Mouse (Mus musculus) heart, embryonic 15.5 days (tissue): ENCODE measurements around the gene Baiap3. TPM values are rescaled to one million over a fixed set of nuclear protein-coding genes. Genes with fewer than 3 reads are reported as not detected.

Experiments used
- ATAC-seq: fragments of 200-750 bp; cut with Nextera tagmentation; replicated peaks from 2 replicates; pipeline ENCODE4 v1.8.0; 2017; ENCODE audit warnings: low read depth, moderate TSS enrichment; ENCODE audit not compliant: insufficient number of reproducible peaks, insufficient read depth, low FRiP score
- H3K27ac ChIP-seq: fragments of 300-500 bp; sonication (generic); 2 replicates; pipeline ENCODE4 v1.5.1; 2015; ENCODE audit warnings: mild to moderate bottlenecking, inconsistent platforms
- H3K27me3 ChIP-seq: fragments of 300-500 bp; sonication (generic); 2 replicates; pipeline ENCODE4 v1.6.1; 2015; ENCODE audit warnings: inconsistent platforms
- H3K36me3 ChIP-seq: fragments of 300-500 bp; sonication (generic); 2 replicates; pipeline ENCODE4 v1.6.1; 2015; ENCODE audit warnings: mild to moderate bottlenecking, inconsistent platforms
- H3K4me1 ChIP-seq: fragments of 300-500 bp; sonication (generic); replicated peaks from 2 replicates; pipeline ENCODE4 v1.6.1; 2015; ENCODE audit warnings: inconsistent platforms
- H3K4me2 ChIP-seq: fragments of 300-500 bp; sonication (generic); 2 replicates; pipeline ENCODE4 v1.6.1; 2015; ENCODE audit warnings: inconsistent platforms, mild to moderate bottlenecking, moderate library complexity
- H3K4me3 ChIP-seq: fragments of 300-500 bp; sonication (generic); 2 replicates; pipeline ENCODE4 v1.5.1; 2015; ENCODE audit warnings: mild to moderate bottlenecking, inconsistent platforms
- H3K9ac ChIP-seq: fragments of 300-500 bp; sonication (generic); 2 replicates; pipeline ENCODE4 v1.6.1; 2015; ENCODE audit warnings: mild to moderate bottlenecking, inconsistent platforms
- H3K9me3 ChIP-seq: fragments of 300-500 bp; sonication (generic); replicated peaks from 2 replicates; pipeline ENCODE4 v1.6.1; 2016; ENCODE audit warnings: inconsistent platforms
- WGBS: fragments of 180-500 bp; shearing (Covaris S2); methylation state at CpG from one replicate; pipeline ENCODE4 v1.1.7; 2015; ENCODE audit warnings: mixed read lengths; 5-methylcytosine and 5-hydroxymethylcytosine counted together
- polyA plus RNA-seq: library from polyadenylated mRNA; unstranded; fragments of >200 nt; fragmentation: Nextera tagmentation; extraction: Ambion mirVana; gene quantifications from 2 replicates; pipeline ENCODE4 v1.2.1, GENCODE M21; 2015

Gene Baiap3
- polyA plus RNA-seq, 1 experiment from 2014 or later = 0.34 TPM

DNA sequence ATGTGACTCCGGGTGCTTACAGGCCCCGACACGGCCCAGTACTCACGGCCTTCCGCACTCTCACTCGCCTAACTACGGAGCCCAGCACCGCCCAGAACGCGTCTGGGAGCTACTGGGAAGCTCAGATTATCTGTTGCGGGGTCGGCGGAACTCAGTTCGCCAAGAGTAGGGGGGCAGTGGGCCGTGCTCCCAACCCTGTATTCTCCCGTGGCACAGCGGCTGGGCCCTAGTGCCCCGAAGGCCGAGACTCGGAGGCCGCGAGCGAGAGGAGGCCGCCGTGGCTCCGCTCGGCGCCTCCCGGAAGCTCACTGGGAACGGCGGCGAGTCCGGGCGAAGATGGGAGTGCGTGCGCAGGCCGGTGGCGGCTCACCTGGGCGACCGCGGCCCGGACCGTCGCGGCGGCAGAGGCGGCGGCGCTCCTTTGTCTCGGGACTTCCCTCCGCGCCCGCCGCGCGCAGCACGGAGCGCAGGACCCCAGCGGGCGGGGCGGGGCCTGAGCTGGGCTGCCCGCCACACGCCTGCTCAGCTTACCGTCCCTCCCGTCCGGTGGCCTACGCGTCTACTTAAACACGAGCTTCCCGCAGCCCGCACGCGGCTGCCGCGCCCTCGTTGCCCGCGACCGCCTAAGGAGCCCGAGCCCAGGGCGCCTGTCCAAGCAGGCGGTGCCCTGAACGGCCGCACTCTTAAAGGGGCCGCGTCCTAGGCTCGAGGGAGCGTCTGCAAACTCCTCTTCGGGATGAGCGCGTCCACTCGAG, 17.0 kb upstream of the Baiap3 start:
- H3K4me3 ChIP-seq = peak overlapping the region; percentile 75
- H3K4me2 ChIP-seq = peak overlapping the region; percentile 85
- H3K27me3 ChIP-seq = no peaks in the 10 kb centered on the region
- peaks cover 34% of the 10 kb centered on the region for H3K4me1 ChIP-seq
- peak overlapping the region; percentile 94 for H3K9ac ChIP-seq
- peak; percentile 88 for ATAC-seq
- H3K9me3 ChIP-seq = no peaks in the 10 kb centered on the region
- peaks cover 14% of the 10 kb centered on the region for H3K36me3 ChIP-seq
- WGBS = under 1% methylated on average over 77 of the region's 92 CpGs
- H3K27ac ChIP-seq = peak overlapping the region; percentile 98

- 2% methylated on average over 10 of the region's 10 CpGs for WGBS
- peaks cover 22% of the 10 kb centered on the region for H3K36me3 ChIP-seq
- H3K9ac ChIP-seq = peak overlapping the region; percentile 94
- ATAC-seq = no peak
- peak overlapping the region; percentile 85 for H3K4me2 ChIP-seq
- H3K27ac ChIP-seq = peak overlapping the region; percentile 98
- no peaks in the 10 kb centered on the region for H3K9me3 ChIP-seq
- H3K4me1 ChIP-seq = peaks cover 34% of the 10 kb centered on the region
- H3K27me3 ChIP-seq = no peaks in the 10 kb centered on the region
- peak overlapping the region; percentile 75 for H3K4me3 ChIP-seq
Observed at GRCm38 (mm10) chr17:25272326-25272725, 16.2 kb upstream of the Baiap3 start.

GRCm38 (mm10) chr17:25270795-25271335, 14.7 kb upstream of the Baiap3 start:
- 59% methylated on average over 2 of the region's 2 CpGs for WGBS
- no peak overlapping the region for H3K9ac ChIP-seq
- H3K27me3 ChIP-seq = no peaks in the 10 kb centered on the region
- H3K4me3 ChIP-seq = peak overlapping the region; percentile 75; the same call in 1 of the 2 replicates
- peaks cover 37% of the 10 kb centered on the region for H3K36me3 ChIP-seq
- H3K4me2 ChIP-seq = peak overlapping the region; percentile 85
- peaks cover 34% of the 10 kb centered on the region for H3K4me1 ChIP-seq
- ATAC-seq = no peak
- H3K9me3 ChIP-seq = no peaks in the 10 kb centered on the region
- H3K27ac ChIP-seq = no peak overlapping the region

GRCm38 (mm10) chr17:25264453-25264852, 8.3 kb upstream of the Baiap3 start:
- Histone ChIP-seq H3K9me3 (no peaks in the 10 kb centered on the region), H3K9ac (no peak overlapping the region), H3K4me1 (peaks cover under 1% of the 10 kb centered on the region), H3K36me3 (peaks cover 80% of the 10 kb centered on the region), H3K4me2 (no peak overlapping the region), H3K4me3 (no peak overlapping the region), H3K27me3 (no peaks in the 10 kb centered on the region), H3K27ac (no peak overlapping the region)
- 53% methylated on average over 3 of the region's 3 CpGs for WGBS
- ATAC-seq = no peak

DNA sequence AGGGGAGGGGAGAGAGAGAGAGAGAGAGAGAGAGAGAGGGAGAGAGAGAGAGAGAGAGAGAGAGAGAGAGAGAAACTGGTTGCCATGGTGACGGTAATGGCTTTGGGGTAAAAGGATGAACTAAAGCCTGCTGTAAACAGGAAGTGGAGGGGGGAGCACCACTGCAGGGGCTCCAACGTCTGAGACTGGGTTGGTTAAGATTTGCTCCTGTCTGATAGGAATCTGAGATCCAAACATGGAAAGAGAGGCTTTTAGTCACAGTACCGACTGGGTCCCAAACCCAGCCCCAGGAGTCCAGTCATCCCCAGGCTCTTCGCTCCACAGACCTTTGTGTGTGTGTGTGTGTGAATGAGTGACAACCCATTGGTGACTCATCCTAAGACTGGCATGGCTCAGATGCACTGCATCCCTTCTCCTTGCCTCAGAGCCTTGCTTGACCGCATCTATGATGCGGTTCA, 1.7 kb upstream of the Baiap3 start:
- H3K9me3 ChIP-seq = no peaks in the 10 kb centered on the region
- H3K27ac ChIP-seq = no peak overlapping the region
- no peak for ATAC-seq
- H3K36me3 ChIP-seq = peaks cover 16% of the 10 kb centered on the region
- no peak overlapping the region for H3K4me2 ChIP-seq
- WGBS = 50% methylated on average over 6 of the region's 6 CpGs
- H3K4me3 ChIP-seq = no peak overlapping the region
- peaks cover 38% of the 10 kb centered on the region for H3K27me3 ChIP-seq
- peaks cover 13% of the 10 kb centered on the region for H3K4me1 ChIP-seq
- H3K9ac ChIP-seq = no peak overlapping the region

GRCm38 (mm10) chr17:25255110-25255509, 1.1 kb downstream of the Baiap3 start:
- 72% methylated on average over 2 of the region's 2 CpGs for WGBS
- Histone ChIP-seq H3K9ac (no peak overlapping the region), H3K4me3 (no peak overlapping the region), H3K9me3 (no peaks in the 10 kb centered on the region), H3K4me2 (no peak overlapping the region), H3K27ac (no peak overlapping the region), H3K27me3 (peaks cover 57% of the 10 kb centered on the region), H3K4me1 (peaks cover 13% of the 10 kb centered on the region), H3K36me3 (peaks cover 8% of the 10 kb centered on the region)
- ATAC-seq = no peak

- no peaks in the 10 kb centered on the region for H3K36me3 ChIP-seq
- H3K9ac ChIP-seq = no peak overlapping the region
- H3K9me3 ChIP-seq = no peaks in the 10 kb centered on the region
- no peak for ATAC-seq
- peaks cover 13% of the 10 kb centered on the region for H3K4me1 ChIP-seq
- H3K27me3 ChIP-seq = peaks cover 63% of the 10 kb centered on the region
- no peak overlapping the region for H3K4me3 ChIP-seq
- no peak overlapping the region for H3K4me2 ChIP-seq
- WGBS = 38% methylated on average over 10 of the region's 10 CpGs
- no peak overlapping the region for H3K27ac ChIP-seq
Observed at GRCm38 (mm10) chr17:25253760-25254159, 2.4 kb downstream of the Baiap3 start.

- H3K36me3 ChIP-seq = no peaks in the 10 kb centered on the region
- 37% methylated on average over 3 of the region's 3 CpGs for WGBS
- peaks cover 72% of the 10 kb centered on the region for H3K27me3 ChIP-seq
- H3K4me2 ChIP-seq = no peak overlapping the region
- ATAC-seq = no peak
- H3K9me3 ChIP-seq = no peaks in the 10 kb centered on the region
- no peak overlapping the region for H3K27ac ChIP-seq
- peaks cover 13% of the 10 kb centered on the region for H3K4me1 ChIP-seq
- no peak overlapping the region for H3K4me3 ChIP-seq
- H3K9ac ChIP-seq = no peak overlapping the region
Observed at GRCm38 (mm10) chr17:25252643-25253042, 3.5 kb downstream of the Baiap3 start.

DNA sequence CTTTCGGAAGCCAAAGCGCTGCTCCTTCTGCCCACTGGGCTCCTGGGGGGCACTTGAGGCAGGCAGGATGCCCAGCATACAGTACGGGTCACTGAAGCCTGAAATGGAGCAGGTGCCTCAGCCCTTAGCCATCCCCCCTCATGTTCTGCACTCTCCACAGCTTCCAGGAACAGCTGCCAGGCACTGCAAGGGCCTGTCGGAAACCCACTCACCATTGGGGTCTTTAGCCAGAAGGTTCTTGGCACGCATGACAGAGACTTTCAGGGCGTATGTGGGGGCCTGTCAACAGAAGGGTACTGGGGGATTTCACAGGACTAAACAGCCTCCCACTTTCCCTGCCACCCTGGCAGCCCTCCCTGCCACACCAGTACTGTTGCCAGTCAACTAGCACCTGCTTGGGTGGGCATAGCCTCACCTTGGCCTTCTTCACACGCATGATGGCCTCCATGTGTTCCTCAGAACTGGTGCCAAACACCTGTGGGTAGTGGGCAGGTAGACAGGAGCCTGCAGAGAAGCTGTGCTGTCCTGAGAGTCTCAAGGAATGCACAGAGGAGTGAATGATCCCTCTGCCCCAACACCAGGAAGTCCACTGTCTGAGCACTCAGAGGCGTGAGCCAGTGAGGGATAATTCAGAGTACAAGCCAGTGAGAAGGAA, 5.9 kb downstream of the Baiap3 start:
- ATAC-seq = no peak
- Histone ChIP-seq H3K4me2 (no peak overlapping the region), H3K36me3 (no peaks in the 10 kb centered on the region), H3K9me3 (no peaks in the 10 kb centered on the region), H3K4me1 (no peaks in the 10 kb centered on the region), H3K27me3 (peaks cover 60% of the 10 kb centered on the region), H3K27ac (no peak overlapping the region), H3K9ac (no peak overlapping the region), H3K4me3 (no peak overlapping the region)
- WGBS = 72% methylated on average over 8 of the region's 8 CpGs

- Histone ChIP-seq H3K27me3 (peaks cover 40% of the 10 kb centered on the region), H3K4me3 (no peak overlapping the region)
- 67% methylated on average over 18 of the region's 18 CpGs for WGBS
Observed at GRCm38 (mm10) chr17:25248033-25248750, 8.0 kb downstream of the Baiap3 start.

DNA sequence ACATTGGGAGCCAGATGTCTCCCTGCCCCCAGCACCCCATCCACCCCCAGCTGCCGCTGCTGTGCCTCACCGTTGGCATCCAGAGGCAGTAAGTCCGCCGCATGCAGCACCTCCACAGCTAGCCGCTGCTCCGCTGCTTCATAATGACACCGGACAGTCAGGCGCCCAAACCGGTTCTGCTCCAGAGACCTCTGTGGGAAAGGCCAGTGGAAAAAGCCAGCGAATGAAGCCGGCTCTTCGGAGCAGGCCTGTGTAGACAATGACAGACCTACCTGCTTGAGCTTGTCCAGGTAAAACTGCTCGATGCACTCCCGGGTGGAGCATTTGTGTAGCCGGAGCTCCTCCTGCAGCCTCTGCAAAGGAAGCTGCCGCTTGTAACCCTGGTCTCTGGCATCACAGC, 11.9 kb downstream of the Baiap3 start:
- ATAC-seq = no peak
- WGBS = 80% methylated on average over 16 of the region's 16 CpGs

More at GRCm38 (mm10) chr17:25248033-25248750, 8.0 kb downstream of the Baiap3 start:
- H3K4me2 ChIP-seq = no peak overlapping the region
- H3K36me3 ChIP-seq = peaks cover 2% of the 10 kb centered on the region; the same call in 1 of the 2 replicates
- ATAC-seq = no peak
- no peaks in the 10 kb centered on the region for H3K9me3 ChIP-seq
- H3K27ac ChIP-seq = no peak overlapping the region
- no peak overlapping the region for H3K9ac ChIP-seq
- H3K4me1 ChIP-seq = no peaks in the 10 kb centered on the region

More for the DNA sequence above, 11.9 kb downstream of the Baiap3 start:
- Histone ChIP-seq H3K27me3 (peaks cover 13% of the 10 kb centered on the region; the same call in 1 of the 2 replicates), H3K9me3 (no peaks in the 10 kb centered on the region), H3K9ac (no peak overlapping the region), H3K36me3 (peaks cover 8% of the 10 kb centered on the region), H3K4me2 (no peak overlapping the region), H3K27ac (no peak overlapping the region), H3K4me3 (no peak overlapping the region), H3K4me1 (peaks cover 16% of the 10 kb centered on the region)
